In genomic region chr9:60373161-60373737, GRCm38 (mm10) we compare ENCODE assay signal across 17 mouse cellular contexts.
DNase-seq lines count a peak whose midpoint lies in the region; ATAC-seq and TF ChIP-seq lines count a peak whose summit lies in the region.
"Had no signal": no experiment of that assay in that cellular context is flagged by ENCODE, and none has a peak within 500 bp of the region (broad histone marks: within the 10 kb centered on the region; RNA-seq: fewer than 3 reads in every experiment).

No protein-coding gene starts in this region.

- no peak overlapping the region for H3K9ac ChIP-seq in stomach, embryonic 14.5 days (replicated peaks; ENCODE audit: low read depth, low read length)
- H3K9ac ChIP-seq in stomach, postnatal 0 days (ENCODE audit: low read length): no peak overlapping the region
- H3K9ac ChIP-seq: liver, embryonic 14.5 days; neural tube, embryonic 12.5 days had no signal

- ATAC-seq in stomach, embryonic 14.5 days (ENCODE audit: insufficient number of reproducible peaks, insufficient read depth, low FRiP score, low read depth): no peak
- ATAC-seq in stomach, postnatal 0 days (ENCODE audit: low FRiP score, low TSS enrichment): no peak
- ATAC-seq in monocyte, adult 5-6 weeks (replicated peaks; ENCODE audit: insufficient number of reproducible peaks, low FRiP score, low TSS enrichment, poor library complexity, severe bottlenecking): no peak

- intact Hi-C loops in gastrocnemius, postnatal 36 days (cut with DNase I): no loop called here
- intact Hi-C loops in left cerebral cortex, postnatal 14 days (cut with DNase I): no loop called here
- intact Hi-C loops in left cerebral cortex, postnatal 36 days (cut with DNase I): no loop called here

- 36% methylated on average over 4 of the region's 4 CpGs for WGBS in stomach, embryonic 14.5 days
- 33% methylated on average over 4 of the region's 4 CpGs for WGBS in stomach, postnatal 0 days

- TF ChIP-seq CTCF in stomach, postnatal 0 days (IDR thresholded peaks at IDR 0.05; ENCODE audit: low read depth): no peak

- H3K4me1 ChIP-seq in stomach, embryonic 14.5 days (ENCODE audit: control insufficient read depth, insufficient read depth, low read length): peaks cover 5% of the 10 kb centered on the region; the same call in 1 of the 2 replicates
- H3K4me1 ChIP-seq in stomach, postnatal 0 days (replicated peaks; ENCODE audit: control insufficient read depth, insufficient read depth): no peaks in the 10 kb centered on the region
- H3K4me1 ChIP-seq: neural tube, embryonic 12.5 days had no signal

- H3K27ac ChIP-seq in stomach, embryonic 14.5 days (ENCODE audit: low read length): peak overlapping the region; percentile 56
- H3K27ac ChIP-seq in stomach, postnatal 0 days (replicated peaks): no peak overlapping the region
- H3K27ac ChIP-seq: heart, adult 2 months; limb, embryonic 10.5 days; liver, embryonic 14.5 days; neural tube, embryonic 12.5 days had no signal

- no peaks in the 10 kb centered on the region for H3K27me3 ChIP-seq in stomach, embryonic 14.5 days (ENCODE audit: control insufficient read depth, insufficient read depth, low read length)
- no peaks in the 10 kb centered on the region for H3K27me3 ChIP-seq in stomach, postnatal 0 days (ENCODE audit: control insufficient read depth, insufficient read depth, low read length)
- H3K27me3 ChIP-seq: neural tube, embryonic 12.5 days had no signal

- DNase-seq in gastrocnemius, postnatal 25 days: peak; percentile 14
- DNase-seq in gastrocnemius, postnatal 36 days: no peak
- DNase-seq in left cerebral cortex, postnatal 14 days (ENCODE audit: low spot score in 2 of 2): peak; percentile 28 to 31
- no peak for DNase-seq in left cerebral cortex, postnatal 36 days (ENCODE audit: low spot score in 2 of 2)
- no peak for DNase-seq in stomach, postnatal 0 days (ENCODE audit: low spot score)
- DNase-seq in telencephalon, adult 2 months (ENCODE audit: low read depth, low spot score): peak; percentile 33
- DNase-seq: adrenal gland, postnatal 14 days; heart, adult 2 months; heart, postnatal 14 days; retina, postnatal 1 day had no signal

- H3K4me3 ChIP-seq in stomach, embryonic 14.5 days (ENCODE audit: low read depth, low read length): no peak overlapping the region
- no peak overlapping the region for H3K4me3 ChIP-seq in stomach, postnatal 0 days (ENCODE audit: low read depth, low read length)
- H3K4me3 ChIP-seq: heart, adult 2 months; limb, embryonic 10.5 days; neural tube, embryonic 12.5 days had no signal

- no peaks in the 10 kb centered on the region for H3K36me3 ChIP-seq in stomach, embryonic 14.5 days (ENCODE audit: control insufficient read depth, insufficient read depth, low read length)
- H3K36me3 ChIP-seq in stomach, postnatal 0 days (ENCODE audit: control insufficient read depth, insufficient read depth, low read length): no peaks in the 10 kb centered on the region
- H3K36me3 ChIP-seq: G1E; neural tube, embryonic 12.5 days had no signal

- H3K4me2 ChIP-seq in stomach, embryonic 14.5 days (replicated peaks; ENCODE audit: low read depth, low read length): no peak overlapping the region
- H3K4me2 ChIP-seq in stomach, postnatal 0 days (replicated peaks; ENCODE audit: low read depth): no peak overlapping the region
- H3K4me2 ChIP-seq: midbrain, embryonic 11.5 days; neural tube, embryonic 12.5 days had no signal

- TF ChIP-seq EP300 in stomach, postnatal 0 days (optimal IDR thresholded peaks at IDR 0.05): no peak

- no peaks in the 10 kb centered on the region for H3K9me3 ChIP-seq in stomach, embryonic 14.5 days (ENCODE audit: control insufficient read depth, low read depth, low read length)
- no peaks in the 10 kb centered on the region for H3K9me3 ChIP-seq in stomach, postnatal 0 days (ENCODE audit: control insufficient read depth, low read length)
- H3K9me3 ChIP-seq: G1E; limb, embryonic 10.5 days; neural tube, embryonic 12.5 days had no signal

Comparison
In these comparisons a context has a peak if more than half of its experiments do, and no peak if none do; other contexts are left out.
1. DNase-seq: peak in gastrocnemius, postnatal 25 days (single experiment), left cerebral cortex, postnatal 14 days (2 of 2) and telencephalon, adult 2 months (single experiment); none in gastrocnemius, postnatal 36 days (0 of 2), left cerebral cortex, postnatal 36 days (0 of 2) and stomach, postnatal 0 days (single experiment).